7 mouse cellular contexts compared by ENCODE assay signal in the genomic region with DNA sequence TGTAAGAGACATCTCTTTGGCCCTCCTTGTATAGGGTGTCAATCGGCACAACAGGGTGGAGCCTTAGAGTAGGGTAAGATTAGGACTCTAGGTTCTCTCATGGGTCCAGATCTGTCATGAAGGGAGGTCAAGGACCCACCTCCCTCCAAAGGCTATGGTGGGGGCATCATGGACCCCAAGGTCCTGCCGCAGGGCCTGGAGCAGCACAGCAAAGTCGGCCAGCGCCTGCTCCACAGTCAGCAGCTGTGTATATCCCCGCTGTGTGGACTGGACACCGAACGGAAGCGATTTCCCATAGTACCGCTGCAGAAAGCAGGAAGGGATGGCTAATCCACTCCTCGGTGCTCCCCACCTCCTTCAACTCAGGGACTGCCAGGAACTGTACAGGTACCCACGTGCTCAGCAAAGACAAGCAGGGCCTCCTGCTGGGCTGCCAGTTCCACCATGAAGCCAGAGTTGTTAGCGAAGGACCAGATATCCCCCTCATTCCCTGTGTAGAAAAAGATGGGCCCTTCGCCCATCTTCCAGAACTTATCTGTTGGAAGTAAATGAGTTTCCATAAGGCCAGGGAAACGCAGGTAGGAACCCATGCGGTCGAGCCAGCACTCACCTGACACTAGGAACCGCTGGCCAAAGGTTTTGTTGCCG. TPM values are rescaled to one million over a fixed set of nuclear protein-coding genes. Genes with fewer than 3 reads are reported as not detected.
A peak's percentile ranks its signal among the peaks of the same experiment; 100 is the strongest.
DNase-seq lines count a peak whose midpoint lies in the region; ATAC-seq and TF ChIP-seq lines count a peak whose summit lies in the region.

No protein-coding gene starts in this region.

- no peaks in the 10 kb centered on the region for H3K27me3 ChIP-seq in lung, postnatal 0 days (replicated peaks; ENCODE audit: insufficient read depth, low read length)
- H3K27me3 ChIP-seq in forebrain, embryonic 13.5 days = no peaks in the 10 kb centered on the region
- no peaks in the 10 kb centered on the region for H3K27me3 ChIP-seq in limb, embryonic 13.5 days
- H3K27me3 ChIP-seq in stomach, embryonic 14.5 days (ENCODE audit: control insufficient read depth, insufficient read depth, low read length) = no peaks in the 10 kb centered on the region

- 39% methylated on average over 18 of the region's 18 CpGs for WGBS in lung, postnatal 0 days
- 42% methylated on average over 18 of the region's 18 CpGs for WGBS in forebrain, embryonic 13.5 days
- 38% methylated on average over 18 of the region's 18 CpGs for WGBS in limb, embryonic 13.5 days
- WGBS in stomach, embryonic 14.5 days = 40% methylated on average over 18 of the region's 18 CpGs

- peaks cover 10% of the 10 kb centered on the region; the same call in 1 of the 2 replicates for H3K36me3 ChIP-seq in lung, postnatal 0 days (ENCODE audit: insufficient read depth, low read length)
- H3K36me3 ChIP-seq in forebrain, embryonic 13.5 days (ENCODE audit: poor library complexity, severe bottlenecking) = peaks cover 38% of the 10 kb centered on the region
- peaks cover 27% of the 10 kb centered on the region for H3K36me3 ChIP-seq in limb, embryonic 13.5 days
- peaks cover 23% of the 10 kb centered on the region for H3K36me3 ChIP-seq in stomach, embryonic 14.5 days (ENCODE audit: control insufficient read depth, insufficient read depth, low read length)

- no peak; the same call in 1 of the 2 replicates for ATAC-seq in lung, postnatal 0 days
- ATAC-seq in forebrain, embryonic 13.5 days = 0 out of 2 replicates have a peak, but pooled peaks have one; percentile 33
- ATAC-seq in limb, embryonic 13.5 days (ENCODE audit: low FRiP score, low read depth) = no peak
- ATAC-seq in stomach, embryonic 14.5 days (ENCODE audit: insufficient number of reproducible peaks, insufficient read depth, low FRiP score, low read depth) = no peak
- ATAC-seq in CD4-positive, CD25-positive, alpha-beta regulatory T cell, adult 4 months = no peak

- peaks cover 8% of the 10 kb centered on the region; the same call in 1 of the 2 replicates for H3K4me1 ChIP-seq in lung, postnatal 0 days (ENCODE audit: insufficient read depth, low read depth, low read length)
- H3K4me1 ChIP-seq in forebrain, embryonic 13.5 days = peaks cover 23% of the 10 kb centered on the region
- peaks cover 21% of the 10 kb centered on the region for H3K4me1 ChIP-seq in limb, embryonic 13.5 days
- H3K4me1 ChIP-seq in stomach, embryonic 14.5 days (ENCODE audit: control insufficient read depth, insufficient read depth, low read length) = peaks cover 11% of the 10 kb centered on the region

- no peak for TF ChIP-seq CTCF in lung, postnatal 0 days (IDR thresholded peaks at IDR 0.05)

- H3K27ac ChIP-seq in lung, postnatal 0 days (ENCODE audit: low read length) = no peak overlapping the region
- no peak overlapping the region for H3K27ac ChIP-seq in forebrain, embryonic 13.5 days
- no peak overlapping the region for H3K27ac ChIP-seq in limb, embryonic 13.5 days
- H3K27ac ChIP-seq in stomach, embryonic 14.5 days (ENCODE audit: low read length) = no peak overlapping the region

- peak overlapping the region; percentile 65 for H3K4me2 ChIP-seq in lung, postnatal 0 days (replicated peaks; ENCODE audit: low read depth, low read length)
- H3K4me2 ChIP-seq in forebrain, embryonic 13.5 days = peak overlapping the region; percentile 79
- peak overlapping the region; percentile 77 for H3K4me2 ChIP-seq in limb, embryonic 13.5 days (replicated peaks)
- peak overlapping the region; percentile 87 for H3K4me2 ChIP-seq in stomach, embryonic 14.5 days (replicated peaks; ENCODE audit: low read depth, low read length)

- no peak for DNase-seq in lung, postnatal 0 days (ENCODE audit: low spot score)
- DNase-seq in lung, postnatal 14 days = no peak
- no peak for DNase-seq in left cerebral cortex, adult 9 months (ENCODE audit: low spot score in 2 of 2)

- H3K9ac ChIP-seq in lung, postnatal 0 days (replicated peaks; ENCODE audit: low read depth) = no peak overlapping the region
- H3K9ac ChIP-seq in forebrain, embryonic 13.5 days = peak overlapping the region; percentile 75
- H3K9ac ChIP-seq in limb, embryonic 13.5 days = peak overlapping the region; percentile 71
- 0 out of 2 replicates have a peak overlapping the region, but pooled peaks have one; percentile 43 for H3K9ac ChIP-seq in stomach, embryonic 14.5 days (replicated peaks; ENCODE audit: low read depth, low read length)

- no peak for TF ChIP-seq EP300 in lung, postnatal 0 days (IDR thresholded peaks at IDR 0.05)

- H3K9me3 ChIP-seq in lung, postnatal 0 days (ENCODE audit: low read length) = no peaks in the 10 kb centered on the region
- H3K9me3 ChIP-seq in forebrain, embryonic 13.5 days (replicated peaks) = no peaks in the 10 kb centered on the region
- H3K9me3 ChIP-seq in limb, embryonic 13.5 days = no peaks in the 10 kb centered on the region
- no peaks in the 10 kb centered on the region for H3K9me3 ChIP-seq in stomach, embryonic 14.5 days (ENCODE audit: control insufficient read depth, low read depth, low read length)

- H3K4me3 ChIP-seq in lung, postnatal 0 days (ENCODE audit: low read depth, low read length) = peak overlapping the region; percentile 33
- peak overlapping the region; percentile 60 for H3K4me3 ChIP-seq in forebrain, embryonic 13.5 days
- peak overlapping the region; percentile 61 for H3K4me3 ChIP-seq in limb, embryonic 13.5 days
- H3K4me3 ChIP-seq in stomach, embryonic 14.5 days (ENCODE audit: low read depth, low read length) = peak overlapping the region; percentile 51

RNA-seq across cellular contexts. Expression of gene Dpp7, which starts 0.6 kb away (rescaled TPM):
- 10.5 and 11.1 TPM in 2 replicates for polyA plus RNA-seq in lung, postnatal 0 days (2015; fragmentation: Nextera tagmentation; extraction: Ambion mirVana)
- polyA plus RNA-seq in forebrain, embryonic 13.5 days (2015; fragmentation: Nextera tagmentation; extraction: Ambion mirVana) = 22.8 and 23.3 TPM in 2 replicates
- 21.3 and 24.7 TPM in 2 replicates for polyA plus RNA-seq in limb, embryonic 13.5 days (2015; fragmentation: Nextera tagmentation; extraction: Ambion mirVana)
- 16.8 and 19.5 TPM in 2 replicates for polyA plus RNA-seq in stomach, embryonic 14.5 days (2014; fragmentation: Nextera tagmentation; extraction: Ambion mirVana)
- 10 to 100 TPM; 15.5 to 24.6 TPM for polyA plus RNA-seq in CD4-positive, CD25-positive, alpha-beta regulatory T cell, adult 4 months (2017; shearing (Covaris generic))

RNA-seq across cellular contexts. Expression of gene Uap1l1, which starts 9.9 kb away (rescaled TPM):
- polyA plus RNA-seq in lung, postnatal 0 days (2015; fragmentation: Nextera tagmentation; extraction: Ambion mirVana) = 74.4 and 75.5 TPM in 2 replicates
- polyA plus RNA-seq in forebrain, embryonic 13.5 days (2015; fragmentation: Nextera tagmentation; extraction: Ambion mirVana) = 2.2 and 3.5 TPM in 2 replicates
- 11.3 and 13.2 TPM in 2 replicates for polyA plus RNA-seq in limb, embryonic 13.5 days (2015; fragmentation: Nextera tagmentation; extraction: Ambion mirVana)
- 21.9 and 27.2 TPM in 2 replicates for polyA plus RNA-seq in stomach, embryonic 14.5 days (2014; fragmentation: Nextera tagmentation; extraction: Ambion mirVana)
- polyA plus RNA-seq in CD4-positive, CD25-positive, alpha-beta regulatory T cell, adult 4 months (2017; shearing (Covaris generic)) = 10 to 100 TPM; 18.0 to 18.8 TPM

RNA-seq across cellular contexts. Expression of gene Sapcd2, which starts 16.6 kb away (rescaled TPM):
- 2.2 and 2.4 TPM in 2 replicates for polyA plus RNA-seq in lung, postnatal 0 days (2015; fragmentation: Nextera tagmentation; extraction: Ambion mirVana)
- 49.4 and 62.3 TPM in 2 replicates for polyA plus RNA-seq in forebrain, embryonic 13.5 days (2015; fragmentation: Nextera tagmentation; extraction: Ambion mirVana)
- 43.4 and 45.5 TPM in 2 replicates for polyA plus RNA-seq in limb, embryonic 13.5 days (2015; fragmentation: Nextera tagmentation; extraction: Ambion mirVana)
- 31.3 and 36.4 TPM in 2 replicates for polyA plus RNA-seq in stomach, embryonic 14.5 days (2014; fragmentation: Nextera tagmentation; extraction: Ambion mirVana)
- polyA plus RNA-seq in CD4-positive, CD25-positive, alpha-beta regulatory T cell, adult 4 months (2017; shearing (Covaris generic)) = 1 to 10 TPM in 1 of 2 experiments, under 1 TPM in 1; 0.58 to 1.2 TPM

RNA-seq across cellular contexts. Expression of gene Man1b1, which starts 23.4 kb away (rescaled TPM):
- 36.8 and 40.9 TPM in 2 replicates for polyA plus RNA-seq in lung, postnatal 0 days (2015; fragmentation: Nextera tagmentation; extraction: Ambion mirVana)
- polyA plus RNA-seq in forebrain, embryonic 13.5 days (2015; fragmentation: Nextera tagmentation; extraction: Ambion mirVana) = 59.2 and 63.2 TPM in 2 replicates
- polyA plus RNA-seq in limb, embryonic 13.5 days (2015; fragmentation: Nextera tagmentation; extraction: Ambion mirVana) = 54.5 and 60.2 TPM in 2 replicates
- polyA plus RNA-seq in stomach, embryonic 14.5 days (2014; fragmentation: Nextera tagmentation; extraction: Ambion mirVana) = 98.7 and 111 TPM in 2 replicates
- polyA plus RNA-seq in CD4-positive, CD25-positive, alpha-beta regulatory T cell, adult 4 months (2017; shearing (Covaris generic)) = 10 to 100 TPM; 21.7 to 32.4 TPM

RNA-seq across cellular contexts. Expression of gene Grin1, which starts 36.6 kb away (rescaled TPM):
- 0.30 and 0.36 TPM in 2 replicates for polyA plus RNA-seq in lung, postnatal 0 days (2015; fragmentation: Nextera tagmentation; extraction: Ambion mirVana)
- 5.6 and 7.9 TPM in 2 replicates for polyA plus RNA-seq in forebrain, embryonic 13.5 days (2015; fragmentation: Nextera tagmentation; extraction: Ambion mirVana)
- 0.61 and 0.97 TPM in 2 replicates for polyA plus RNA-seq in limb, embryonic 13.5 days (2015; fragmentation: Nextera tagmentation; extraction: Ambion mirVana)
- 1.8 and 3.2 TPM in 2 replicates for polyA plus RNA-seq in stomach, embryonic 14.5 days (2014; fragmentation: Nextera tagmentation; extraction: Ambion mirVana)
- not detected for polyA plus RNA-seq in CD4-positive, CD25-positive, alpha-beta regulatory T cell, adult 4 months (2017; shearing (Covaris generic))
